Mouse (Mus musculus) liver, embryonic 14.5 days (tissue): Measurements from ENCODE around the gene Tor1b.

Experiments used
- CTCF ChIP-seq: IDR thresholded peaks from 2 replicates; pipeline ENCODE4 v1.5.1; 2016; ENCODE audit warnings: antibody characterized with exemption, low read depth, control low read depth
- EP300 ChIP-seq: IDR thresholded peaks from 2 replicates; pipeline ENCODE4 v1.6.1; 2016; ENCODE audit warnings: antibody characterized with exemption, low read depth

GRCm38 (mm10) chr2:30990221-30990620, 37.5 kb downstream of the Tor1b start:
- TF ChIP-seq CTCF, result no peak
- no peak for TF ChIP-seq EP300
